Mouse (Mus musculus) lung, adult 2 months (tissue): ENCODE results near the gene Ugt1a9.
"Not testable (repeated sequence)": the region's sequence is repeated elsewhere in the genome, so short reads cannot be mapped to it uniquely, and the experiment has no call there.

Source experiments
- CTCF ChIP-seq: fragments of 200-500 bp; IDR thresholded peaks from 2 replicates; pipeline ENCODE4 v1.5.1; 2011; ENCODE audit warnings: mild to moderate bottlenecking, low read length, control low read depth; ENCODE audit not compliant: insufficient read depth
- POLR2A ChIP-seq: fragments of 200-500 bp; IDR thresholded peaks from 2 replicates; pipeline ENCODE4 v1.6.1; 2011; ENCODE audit warnings: low read depth, mild to moderate bottlenecking, control low read depth, low read length, borderline replicate concordance; ENCODE audit errors: extremely low read depth

DNA sequence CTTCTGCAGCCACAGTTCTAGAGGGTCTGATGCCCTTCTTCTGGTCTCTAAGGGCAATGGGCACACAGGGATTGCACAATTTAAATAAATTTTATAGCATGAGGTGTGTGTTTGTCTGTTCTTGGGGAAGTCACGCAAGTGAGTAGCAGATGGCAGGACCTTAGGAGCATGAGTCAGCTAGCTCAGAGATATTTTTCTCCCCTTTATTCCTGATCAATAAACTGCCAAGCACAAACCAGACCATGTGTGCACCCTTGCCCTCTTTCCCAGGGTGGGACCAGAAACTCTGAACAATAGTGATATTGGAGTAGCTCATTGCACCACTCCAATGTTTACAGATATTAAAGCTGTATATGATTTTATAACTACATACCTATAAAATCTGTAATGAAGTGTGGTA is 59.6 kb downstream of the Ugt1a9 start:
- TF ChIP-seq CTCF, POLR2A: not testable (repeated sequence)
